Mouse (Mus musculus) cerebellum, adult 2 months (tissue): Measurements from ENCODE around the gene Ak4.
A peak's percentile ranks its signal among the peaks of the same experiment; 100 is the strongest.

Experiments used
- CTCF ChIP-seq: fragments of 200-500 bp; IDR thresholded peaks from 2 replicates; pipeline ENCODE4 v1.5.1; 2011; ENCODE audit warnings: low read depth, mild to moderate bottlenecking, control low read depth, low read length, moderate library complexity, borderline replicate concordance; ENCODE audit not compliant: insufficient read depth
- POLR2A ChIP-seq: fragments of 200-500 bp; IDR thresholded peaks from 2 replicates; pipeline ENCODE4 v1.6.1; 2011; ENCODE audit warnings: low read length, control low read depth, borderline replicate concordance; ENCODE audit not compliant: insufficient read depth

GRCm38 (mm10) chr4:101419151-101419910 lies at the start of gene Ak4:
- TF ChIP-seq CTCF (no peak), POLR2A (peak; percentile 39; the same call in 1 of the 2 replicates)
